Mouse (Mus musculus): Measurements from ENCODE around the gene Dnajc8. TPM values are rescaled to one million over a fixed set of nuclear protein-coding genes. Genes with fewer than 3 reads are reported as not detected.

Dnajc8 gene
- polyA plus RNA-seq, 1 experiment: 9.0 TPM

GRCm38 (mm10) chr4:132565089-132565747, 29.9 kb downstream of the Dnajc8 start:
- peak overlapping the region; percentile 51 for H3K4me3 ChIP-seq (ENCODE audit: low read depth, low read length)
- peak overlapping the region; percentile 58 for H3K27ac ChIP-seq (ENCODE audit: insufficient read depth, low read depth, low read length)
- no peaks in the 10 kb centered on the region for H3K27me3 ChIP-seq (ENCODE audit: control insufficient read depth, insufficient read depth, low read length)
- WGBS: 54% methylated on average over 12 of the region's 12 CpGs
- H3K4me1 ChIP-seq (ENCODE audit: control insufficient read depth, insufficient read depth, insufficient read length, low read length): peaks cover 17% of the 10 kb centered on the region; the same call in 1 of the 2 replicates
- no peaks in the 10 kb centered on the region for H3K36me3 ChIP-seq (ENCODE audit: control insufficient read depth, insufficient read depth, low read length)
- TF ChIP-seq POLR2A (IDR thresholded peaks at IDR 0.05; ENCODE audit: low read depth, low read length) (no peak; the same call in 1 of the 2 replicates), CTCF (IDR thresholded peaks at IDR 0.05; ENCODE audit: extremely low read depth, insufficient read length, insufficient replicate concordance, low read depth, low read length) (no peak)

- Histone ChIP-seq H3K4me1 (ENCODE audit: control insufficient read depth, insufficient read depth, insufficient read length, low read length) (peaks cover 20% of the 10 kb centered on the region; the same call in 1 of the 2 replicates), H3K27me3 (ENCODE audit: control insufficient read depth, insufficient read depth, low read length) (no peaks in the 10 kb centered on the region), H3K4me3 (ENCODE audit: low read depth, low read length) (peak overlapping the region; percentile 8), H3K36me3 (ENCODE audit: control insufficient read depth, insufficient read depth, low read length) (no peaks in the 10 kb centered on the region), H3K27ac (ENCODE audit: insufficient read depth, low read depth, low read length) (peak overlapping the region; percentile 29)
- 49% methylated on average over 9 of the region's 9 CpGs for whole genome bisulfite sequencing
- no peak for TF ChIP-seq CTCF (IDR thresholded peaks at IDR 0.05; ENCODE audit: extremely low read depth, insufficient read length, insufficient replicate concordance, low read depth, low read length)
- no peak for TF ChIP-seq POLR2A (IDR thresholded peaks at IDR 0.05; ENCODE audit: low read depth, low read length)
Measured at GRCm38 (mm10) chr4:132567361-132567779, 32.0 kb downstream of the Dnajc8 start.

- WGBS: 94% methylated on average over 5 of the region's 5 CpGs
- H3K36me3 ChIP-seq (ENCODE audit: control insufficient read depth, insufficient read depth, low read length): no peaks in the 10 kb centered on the region
- no peak for TF ChIP-seq POLR2A (IDR thresholded peaks at IDR 0.05; ENCODE audit: low read depth, low read length)
- peak; percentile 60; the same call in 1 of the 2 replicates for TF ChIP-seq CTCF (IDR thresholded peaks at IDR 0.05; ENCODE audit: extremely low read depth, insufficient read length, insufficient replicate concordance, low read depth, low read length)
- H3K27me3 ChIP-seq (ENCODE audit: control insufficient read depth, insufficient read depth, low read length): no peaks in the 10 kb centered on the region
- H3K4me3 ChIP-seq (ENCODE audit: low read depth, low read length): no peak overlapping the region
- H3K4me1 ChIP-seq (ENCODE audit: control insufficient read depth, insufficient read depth, insufficient read length, low read length): peaks cover 15% of the 10 kb centered on the region; the same call in 1 of the 2 replicates
- H3K27ac ChIP-seq (ENCODE audit: insufficient read depth, low read depth, low read length): no peak overlapping the region
Measured at GRCm38 (mm10) chr4:132569115-132569514, 33.8 kb downstream of the Dnajc8 start.

GRCm38 (mm10) chr4:132571190-132571589, 35.8 kb downstream of the Dnajc8 start:
- Histone ChIP-seq H3K27ac (ENCODE audit: insufficient read depth, low read depth, low read length) (peak overlapping the region; percentile 57), H3K4me1 (ENCODE audit: control insufficient read depth, insufficient read depth, insufficient read length, low read length) (peaks cover 6% of the 10 kb centered on the region; the same call in 1 of the 2 replicates), H3K36me3 (ENCODE audit: control insufficient read depth, insufficient read depth, low read length) (no peaks in the 10 kb centered on the region), H3K4me3 (ENCODE audit: low read depth, low read length) (no peak overlapping the region), H3K27me3 (ENCODE audit: control insufficient read depth, insufficient read depth, low read length) (no peaks in the 10 kb centered on the region)
- TF ChIP-seq CTCF (IDR thresholded peaks at IDR 0.05; ENCODE audit: extremely low read depth, insufficient read length, insufficient replicate concordance, low read depth, low read length): no peak
- TF ChIP-seq POLR2A (IDR thresholded peaks at IDR 0.05; ENCODE audit: low read depth, low read length): no peak
- 78% methylated on average over 9 of the region's 9 CpGs for WGBS

GRCm38 (mm10) chr4:132573327-132573726, 38.0 kb downstream of the Dnajc8 start:
- H3K27me3 ChIP-seq (ENCODE audit: control insufficient read depth, insufficient read depth, low read length): no peaks in the 10 kb centered on the region
- no peak overlapping the region for H3K27ac ChIP-seq (ENCODE audit: insufficient read depth, low read depth, low read length)
- peaks cover 3% of the 10 kb centered on the region; the same call in 1 of the 2 replicates for H3K4me1 ChIP-seq (ENCODE audit: control insufficient read depth, insufficient read depth, insufficient read length, low read length)
- TF ChIP-seq POLR2A (IDR thresholded peaks at IDR 0.05; ENCODE audit: low read depth, low read length): no peak
- TF ChIP-seq CTCF (IDR thresholded peaks at IDR 0.05; ENCODE audit: extremely low read depth, insufficient read length, insufficient replicate concordance, low read depth, low read length): no peak
- H3K4me3 ChIP-seq (ENCODE audit: low read depth, low read length): no peak overlapping the region
- 46% methylated on average over 11 of the region's 11 CpGs for WGBS
- H3K36me3 ChIP-seq (ENCODE audit: control insufficient read depth, insufficient read depth, low read length): no peaks in the 10 kb centered on the region

GRCm38 (mm10) chr4:132574809-132575347, 39.5 kb downstream of the Dnajc8 start:
- Histone ChIP-seq H3K27ac (ENCODE audit: insufficient read depth, low read depth, low read length) (no peak overlapping the region), H3K36me3 (ENCODE audit: control insufficient read depth, insufficient read depth, low read length) (no peaks in the 10 kb centered on the region), H3K27me3 (ENCODE audit: control insufficient read depth, insufficient read depth, low read length) (no peaks in the 10 kb centered on the region), H3K4me3 (ENCODE audit: low read depth, low read length) (no peak overlapping the region), H3K4me1 (ENCODE audit: control insufficient read depth, insufficient read depth, insufficient read length, low read length) (peaks cover 3% of the 10 kb centered on the region; the same call in 1 of the 2 replicates)
- WGBS: 84% methylated on average over 1 of the region's 1 CpGs
- TF ChIP-seq CTCF (IDR thresholded peaks at IDR 0.05; ENCODE audit: extremely low read depth, insufficient read length, insufficient replicate concordance, low read depth, low read length) (no peak), POLR2A (IDR thresholded peaks at IDR 0.05; ENCODE audit: low read depth, low read length) (no peak)

GRCm38 (mm10) chr4:132583781-132584180, 48.4 kb downstream of the Dnajc8 start:
- Histone ChIP-seq H3K36me3 (ENCODE audit: control insufficient read depth, insufficient read depth, low read length) (no peaks in the 10 kb centered on the region), H3K4me1 (ENCODE audit: control insufficient read depth, insufficient read depth, insufficient read length, low read length) (no peaks in the 10 kb centered on the region), H3K27me3 (ENCODE audit: control insufficient read depth, insufficient read depth, low read length) (no peaks in the 10 kb centered on the region), H3K4me3 (ENCODE audit: low read depth, low read length) (no peak overlapping the region), H3K27ac (ENCODE audit: insufficient read depth, low read depth, low read length) (no peak overlapping the region)
- WGBS: 66% methylated on average over 3 of the region's 3 CpGs
- TF ChIP-seq POLR2A (IDR thresholded peaks at IDR 0.05; ENCODE audit: low read depth, low read length) (no peak), CTCF (IDR thresholded peaks at IDR 0.05; ENCODE audit: extremely low read depth, insufficient read length, insufficient replicate concordance, low read depth, low read length) (no peak)

All from small intestine, adult 2 months (tissue).